Mouse (Mus musculus) heart, embryonic 12.5 days (tissue): ENCODE data around the gene Cd163. TPM values are rescaled to one million over a fixed set of nuclear protein-coding genes. Genes with fewer than 3 reads are reported as not detected.
"Not testable (repeated sequence)": the region's sequence is repeated elsewhere in the genome, so short reads cannot be mapped to it uniquely, and the experiment has no call there.

ENCODE experiments used
- ATAC-seq: fragments of 200-750 bp; cut with Nextera tagmentation; 2 replicates; pipeline ENCODE4 v1.8.0; 2017; ENCODE audit warnings: moderate TSS enrichment, moderate library complexity; ENCODE audit not compliant: insufficient number of reproducible peaks, low FRiP score
- H3K27ac ChIP-seq: fragments of 300-500 bp; sonication (generic); 2 replicates; pipeline ENCODE4 v1.5.1; 2016; ENCODE audit warnings: mild to moderate bottlenecking, moderate library complexity; ENCODE audit not compliant: poor library complexity, severe bottlenecking
- H3K27me3 ChIP-seq: fragments of 300-500 bp; sonication (generic); replicated peaks from 2 replicates; pipeline ENCODE4 v1.6.1; 2016; ENCODE audit warnings: mild to moderate bottlenecking, moderate library complexity
- H3K36me3 ChIP-seq: fragments of 300-500 bp; sonication (generic); 2 replicates; pipeline ENCODE4 v1.6.1; 2016; ENCODE audit warnings: mild to moderate bottlenecking, moderate library complexity
- H3K4me1 ChIP-seq: fragments of 300-500 bp; sonication (generic); replicated peaks from 2 replicates; pipeline ENCODE4 v1.6.1; 2016; ENCODE audit warnings: mild to moderate bottlenecking
- H3K4me2 ChIP-seq: fragments of 300-500 bp; sonication (generic); 2 replicates; pipeline ENCODE4 v1.6.1; 2016; ENCODE audit warnings: mild to moderate bottlenecking, moderate library complexity
- H3K4me3 ChIP-seq: fragments of 300-500 bp; sonication (generic); 2 replicates; pipeline ENCODE4 v1.5.1; 2016; ENCODE audit warnings: mild to moderate bottlenecking
- H3K9ac ChIP-seq: fragments of 300-500 bp; sonication (generic); 2 replicates; pipeline ENCODE4 v1.6.1; 2016; ENCODE audit warnings: mild to moderate bottlenecking, moderate library complexity
- H3K9me3 ChIP-seq: fragments of 300-500 bp; sonication (generic); replicated peaks from 2 replicates; pipeline ENCODE4 v1.6.1; 2016; ENCODE audit warnings: mild to moderate bottlenecking, moderate library complexity
- WGBS: fragments of 180-500 bp; shearing (Covaris S2); methylation state at CpG from one replicate; pipeline ENCODE4 v1.1.7; 2016; 5-methylcytosine and 5-hydroxymethylcytosine counted together
- polyA plus RNA-seq: library from polyadenylated mRNA; unstranded; fragments of >200 nt; fragmentation: Nextera tagmentation; extraction: Ambion mirVana; gene quantifications from 2 replicates; pipeline ENCODE4 v1.2.1, GENCODE M21; 2016

Cd163 gene
- not detected in 2 replicates for polyA plus RNA-seq

DNA sequence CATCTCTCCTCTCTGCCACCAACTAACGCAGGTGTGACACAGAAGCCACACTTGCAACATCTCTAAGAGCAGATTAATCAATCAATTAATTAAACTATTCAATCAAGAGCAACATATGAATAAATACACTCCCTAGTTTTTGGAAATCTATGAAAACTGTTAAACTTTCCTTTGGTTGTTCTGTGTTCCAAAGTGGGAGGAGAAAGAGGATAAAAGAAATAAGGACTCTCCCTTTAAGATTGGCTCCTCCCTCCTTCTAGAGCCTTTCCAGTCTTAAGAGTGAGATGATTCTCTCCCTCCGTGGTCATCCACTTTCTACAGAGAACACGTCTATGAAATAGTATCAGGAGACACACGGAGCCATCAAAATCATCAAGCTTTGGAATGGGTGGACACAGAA is at the start of gene Cd163:
TSS of gene Cd163 (plus strand) at position 301 of the 400 bp plus-strand sequence.
- no peaks in the 10 kb centered on the region for H3K9me3 ChIP-seq
- H3K4me3 ChIP-seq, result no peak within 1 kb of the TSS
- 79% methylated on average over 4 of the region's 4 CpGs for WGBS
- no peak within 1 kb of the TSS for H3K4me2 ChIP-seq
- no peaks in the 10 kb centered on the region for H3K4me1 ChIP-seq
- no peaks in the 10 kb centered on the region for H3K27me3 ChIP-seq
- no peak for ATAC-seq
- no peak within 1 kb of the TSS for H3K9ac ChIP-seq
- H3K36me3 ChIP-seq, result no peaks in the 10 kb centered on the region
- H3K27ac ChIP-seq, result no peak within 1 kb of the TSS

DNA sequence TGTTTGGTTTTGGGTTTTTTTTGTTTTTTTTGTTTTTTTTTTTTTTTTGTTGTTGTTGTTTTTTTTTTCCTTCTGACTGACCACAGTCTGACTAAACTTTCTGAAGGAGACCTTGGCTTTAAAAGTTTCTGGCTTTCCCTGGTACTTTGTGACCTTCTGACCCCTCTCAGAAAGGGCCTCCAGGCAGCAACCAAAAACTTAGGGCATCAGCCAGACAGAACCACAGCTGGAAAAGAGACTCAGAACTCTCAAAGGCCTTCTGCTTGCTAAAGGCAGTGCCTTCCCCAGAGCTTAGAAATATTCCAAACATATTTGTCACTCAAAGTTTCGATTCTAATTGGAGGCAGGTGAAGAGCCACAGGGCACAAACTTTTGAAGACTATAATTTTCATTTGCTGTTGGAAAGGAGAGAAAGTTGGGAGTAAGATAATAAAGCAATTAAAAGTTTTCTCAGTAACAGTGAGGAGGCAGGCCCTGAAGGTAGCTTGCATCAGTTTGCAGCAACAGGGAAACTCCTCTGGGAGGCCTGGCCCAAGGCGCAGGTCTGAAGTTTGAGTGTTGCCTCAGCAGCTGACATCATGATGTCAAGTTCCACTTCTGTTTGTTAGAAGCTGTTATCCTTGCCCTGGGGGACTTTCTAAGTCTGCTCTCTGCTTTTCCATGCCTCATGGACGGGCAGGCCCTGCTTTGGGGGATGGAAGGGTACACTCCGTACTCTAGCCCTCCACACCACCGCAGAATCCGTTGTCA is 48.6 kb upstream of the Cd163 start:
- H3K9ac ChIP-seq, result no peak overlapping the region
- no peak for ATAC-seq
- WGBS, result 65% methylated on average over 6 of the region's 6 CpGs
- no peaks in the 10 kb centered on the region for H3K4me1 ChIP-seq
- H3K27ac ChIP-seq, result no peak overlapping the region
- H3K4me3 ChIP-seq, result no peak overlapping the region
- no peaks in the 10 kb centered on the region for H3K9me3 ChIP-seq
- H3K4me2 ChIP-seq, result no peak overlapping the region
- H3K36me3 ChIP-seq, result no peaks in the 10 kb centered on the region
- no peaks in the 10 kb centered on the region for H3K27me3 ChIP-seq

DNA sequence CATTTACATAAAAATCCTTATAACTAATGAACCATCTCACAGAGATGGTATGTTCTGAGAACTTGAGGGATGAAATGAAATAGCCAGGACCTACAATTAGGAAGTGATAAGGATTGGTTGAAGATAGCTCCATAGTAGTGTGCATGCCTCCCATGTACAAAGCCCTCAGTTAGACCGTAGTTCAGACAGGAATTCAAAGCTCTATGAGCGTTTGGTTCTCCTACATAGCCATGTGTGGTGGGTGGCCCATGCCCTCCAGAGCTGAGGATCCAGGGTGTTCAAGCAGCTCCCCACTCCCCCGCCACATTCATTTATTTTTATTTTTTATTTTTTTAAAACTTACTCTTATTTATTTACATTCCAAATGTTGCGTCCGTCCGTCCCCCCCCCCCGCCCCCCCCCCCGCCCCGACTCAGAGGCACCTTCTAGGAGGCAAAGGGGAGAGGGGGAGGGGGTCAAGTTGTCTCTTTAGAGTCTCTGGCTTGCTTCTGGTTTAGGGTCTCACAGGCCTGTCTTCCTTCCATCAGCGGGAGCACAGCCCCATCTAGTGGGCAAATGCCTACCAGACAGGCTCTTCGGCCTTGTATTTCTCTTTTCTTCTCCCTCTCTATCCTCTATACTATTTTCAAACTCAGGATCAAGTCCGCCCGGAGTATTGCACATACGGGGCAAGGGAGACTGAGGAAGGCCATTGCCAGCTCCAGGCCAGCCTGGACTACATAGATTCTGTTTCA is 44.1 kb upstream of the Cd163 start:
- Histone ChIP-seq H3K27me3 (no peaks in the 10 kb centered on the region), H3K9me3 (no peaks in the 10 kb centered on the region), H3K27ac (no peak overlapping the region), H3K4me2 (peak overlapping the region; percentile 35; the same call in 1 of the 2 replicates), H3K4me1 (no peaks in the 10 kb centered on the region), H3K4me3 (no peak overlapping the region), H3K36me3 (no peaks in the 10 kb centered on the region), H3K9ac (peak overlapping the region; percentile 22; the same call in 1 of the 2 replicates)
- ATAC-seq, result 0 out of 2 replicates have a peak, but pooled peaks have one; percentile 36
- 22% methylated on average over 13 of the region's 14 CpGs for WGBS

DNA sequence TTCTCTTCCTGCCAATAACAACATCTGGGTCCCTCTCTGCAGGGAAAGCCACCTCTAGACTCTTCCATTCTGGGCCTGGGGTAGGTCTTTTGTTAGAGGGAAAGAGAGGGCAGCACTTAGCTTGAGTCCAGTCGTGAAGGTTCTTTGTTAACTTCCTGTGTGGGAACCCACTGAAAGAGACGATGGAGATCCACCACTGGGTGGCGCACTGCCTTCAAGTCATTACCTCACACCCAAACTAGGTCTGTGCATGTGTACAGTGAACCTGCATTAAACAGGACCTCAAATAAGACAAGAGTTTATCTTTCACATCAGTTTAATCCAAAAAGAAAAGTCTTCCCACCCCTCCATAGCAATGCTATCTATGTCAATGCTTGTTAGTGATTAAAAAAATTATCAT is 41.8 kb upstream of the Cd163 start:
- ATAC-seq, result 0 out of 2 replicates have a peak, but pooled peaks have one; percentile 33
- no peaks in the 10 kb centered on the region for H3K4me1 ChIP-seq
- H3K4me2 ChIP-seq, result no peak overlapping the region
- H3K9me3 ChIP-seq, result no peaks in the 10 kb centered on the region
- H3K9ac ChIP-seq, result no peak overlapping the region
- H3K4me3 ChIP-seq, result no peak overlapping the region
- no peaks in the 10 kb centered on the region for H3K36me3 ChIP-seq
- no peaks in the 10 kb centered on the region for H3K27me3 ChIP-seq
- no peak overlapping the region for H3K27ac ChIP-seq
- 2% methylated on average over 3 of the region's 3 CpGs for WGBS

DNA sequence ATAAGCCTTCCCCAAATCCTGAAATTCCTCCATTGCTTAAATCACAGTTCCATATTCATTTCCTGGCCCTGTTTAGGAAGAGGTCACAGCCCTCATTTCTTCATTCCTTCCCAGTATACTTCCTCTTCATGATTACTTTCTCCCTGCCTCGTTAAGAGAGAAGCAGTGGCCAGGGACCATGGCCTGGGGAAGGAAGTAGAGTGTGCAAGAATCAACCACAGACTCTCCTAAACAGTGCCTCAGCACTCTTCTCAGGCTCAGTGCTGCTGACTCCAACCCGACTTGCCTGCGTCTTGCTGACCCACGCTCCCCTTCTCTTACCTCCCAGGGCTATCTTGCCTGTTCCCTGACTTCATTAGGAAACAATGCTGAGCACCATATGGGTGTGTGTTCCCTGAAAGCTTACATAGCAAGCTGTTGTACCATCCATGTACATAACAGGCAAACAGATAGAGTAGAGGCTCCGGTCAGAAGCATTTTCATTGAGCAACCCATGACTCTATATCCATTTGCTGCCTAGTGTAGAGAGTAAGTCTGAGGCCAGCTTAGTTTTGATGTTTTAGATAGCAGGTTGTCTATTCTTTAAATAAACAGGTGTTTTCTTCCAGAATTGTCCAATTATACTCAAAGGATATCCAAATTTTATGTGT is 31.1 kb upstream of the Cd163 start:
- no peak overlapping the region for H3K4me3 ChIP-seq
- no peak overlapping the region for H3K9ac ChIP-seq
- H3K4me2 ChIP-seq, result no peak overlapping the region
- no peaks in the 10 kb centered on the region for H3K4me1 ChIP-seq
- no peaks in the 10 kb centered on the region for H3K36me3 ChIP-seq
- no peak for ATAC-seq
- 55% methylated on average over 5 of the region's 5 CpGs for WGBS
- no peak overlapping the region for H3K27ac ChIP-seq
- H3K27me3 ChIP-seq, result no peaks in the 10 kb centered on the region
- no peaks in the 10 kb centered on the region for H3K9me3 ChIP-seq

GRCm38 (mm10) chr6:124277641-124278040 is 26.8 kb upstream of the Cd163 start:
- H3K4me1 ChIP-seq, result no peaks in the 10 kb centered on the region
- H3K4me2 ChIP-seq, result no peak overlapping the region
- no peaks in the 10 kb centered on the region for H3K27me3 ChIP-seq
- ATAC-seq, result no peak
- WGBS, result 70% methylated on average over 5 of the region's 5 CpGs
- no peak overlapping the region for H3K27ac ChIP-seq
- H3K9ac ChIP-seq, result no peak overlapping the region
- no peaks in the 10 kb centered on the region for H3K36me3 ChIP-seq
- H3K9me3 ChIP-seq, result no peaks in the 10 kb centered on the region; the same call in 1 of the 2 replicates
- no peak overlapping the region for H3K4me3 ChIP-seq

DNA sequence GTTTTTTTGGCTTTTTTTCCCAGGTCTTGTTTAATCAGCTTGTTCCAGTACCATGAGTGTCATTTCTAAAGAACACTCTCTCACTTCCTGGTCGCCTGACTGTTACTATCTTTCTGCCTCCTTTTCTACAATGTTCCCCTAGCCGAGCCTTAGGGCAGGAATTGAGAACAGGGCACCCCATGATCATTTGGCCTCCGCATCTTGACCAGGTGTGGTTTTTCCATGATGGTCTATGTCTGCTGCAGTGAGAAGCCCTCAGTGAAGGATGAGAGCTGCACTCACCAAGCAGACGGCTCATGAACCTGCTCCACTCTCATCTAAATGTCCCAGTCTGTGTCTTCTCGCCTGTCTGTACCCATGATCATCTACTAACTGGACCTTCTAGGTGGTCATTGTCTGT is 26.2 kb upstream of the Cd163 start:
- 71% methylated on average over 5 of the region's 5 CpGs for WGBS
- H3K4me2 ChIP-seq, result no peak overlapping the region
- no peak overlapping the region for H3K4me3 ChIP-seq
- no peaks in the 10 kb centered on the region for H3K36me3 ChIP-seq
- H3K27ac ChIP-seq, result no peak overlapping the region
- H3K27me3 ChIP-seq, result no peaks in the 10 kb centered on the region
- H3K4me1 ChIP-seq, result no peaks in the 10 kb centered on the region
- H3K9ac ChIP-seq, result no peak overlapping the region
- ATAC-seq, result no peak
- no peaks in the 10 kb centered on the region; the same call in 1 of the 2 replicates for H3K9me3 ChIP-seq

DNA sequence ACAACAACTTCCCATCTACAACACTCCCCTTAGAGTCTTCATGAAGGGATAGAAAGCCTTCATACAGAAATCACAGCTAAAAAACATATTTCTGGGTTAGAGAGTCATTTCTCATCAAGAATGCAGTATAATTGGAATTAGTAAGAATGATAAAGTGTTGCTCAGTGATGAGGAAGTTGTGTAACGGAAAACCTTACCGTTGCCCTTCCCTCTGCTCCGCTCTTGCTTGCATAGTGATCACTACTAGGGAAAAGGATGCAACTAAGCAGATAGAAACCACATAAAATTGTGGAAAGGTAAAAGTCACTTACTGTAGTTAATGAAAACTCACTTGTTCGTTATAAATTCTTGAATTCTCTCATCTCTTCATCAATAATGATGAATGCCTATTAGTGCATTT is 21.7 kb upstream of the Cd163 start:
- Histone ChIP-seq H3K4me1 (no peaks in the 10 kb centered on the region), H3K4me3 (no peak overlapping the region)
- WGBS, result 79% methylated on average over 4 of the region's 4 CpGs

DNA sequence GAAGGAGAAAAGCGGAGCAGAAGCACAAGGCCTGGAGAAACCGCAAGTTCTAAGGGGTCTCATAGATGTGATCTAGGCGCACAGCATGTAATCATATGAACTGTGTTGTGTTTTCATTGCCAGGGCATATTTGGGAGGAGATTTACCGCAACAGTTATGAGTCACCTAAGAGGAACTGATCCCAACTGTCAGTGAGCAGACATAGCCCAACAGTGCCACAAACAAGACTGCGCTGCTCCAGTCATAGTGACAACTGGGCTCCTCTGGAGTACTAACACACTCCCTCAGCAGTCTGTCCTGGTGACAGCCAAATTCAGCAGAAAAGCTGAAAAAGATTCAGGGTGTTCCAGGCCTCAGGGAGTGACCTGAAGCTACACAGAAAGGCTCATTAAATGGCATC is 7.1 kb upstream of the Cd163 start:
- not testable (repeated sequence) for H3K27me3 ChIP-seq, H3K4me3 ChIP-seq, ATAC-seq, H3K9ac ChIP-seq, H3K4me2 ChIP-seq, H3K36me3 ChIP-seq, H3K4me1 ChIP-seq, H3K27ac ChIP-seq, H3K9me3 ChIP-seq
- WGBS, result 92% methylated on average over 5 of the region's 5 CpGs

More for the DNA sequence above, 21.7 kb upstream of the Cd163 start:
- no peak for ATAC-seq
- Histone ChIP-seq H3K9ac (no peak overlapping the region), H3K9me3 (no peaks in the 10 kb centered on the region; the same call in 1 of the 2 replicates), H3K27me3 (no peaks in the 10 kb centered on the region), H3K36me3 (no peaks in the 10 kb centered on the region), H3K4me2 (no peak overlapping the region), H3K27ac (no peak overlapping the region)

GRCm38 (mm10) chr6:124301447-124302192 is 2.8 kb upstream of the Cd163 start:
- ATAC-seq, result no peak

More at GRCm38 (mm10) chr6:124301447-124302192, 2.8 kb upstream of the Cd163 start:
- no peaks in the 10 kb centered on the region for H3K36me3 ChIP-seq
- no peak overlapping the region for H3K27ac ChIP-seq
- whole genome bisulfite sequencing, result 72% methylated on average over 3 of the region's 3 CpGs
- no peak overlapping the region for H3K4me2 ChIP-seq
- no peak overlapping the region for H3K9ac ChIP-seq
- H3K27me3 ChIP-seq, result no peaks in the 10 kb centered on the region
- H3K9me3 ChIP-seq, result no peaks in the 10 kb centered on the region
- H3K4me1 ChIP-seq, result no peaks in the 10 kb centered on the region
- no peak overlapping the region for H3K4me3 ChIP-seq
